Mouse (Mus musculus): ENCODE data around the gene Map4k2.

GRCm38 (mm10) chr19:6384954-6385353, 44.0 kb downstream of the Map4k2 start:
- TF ChIP-seq CTCF (IDR thresholded peaks at IDR 0.05; ENCODE audit: borderline replicate concordance, insufficient read depth, low read length) = no peak
- no peak for TF ChIP-seq POLR2A (IDR thresholded peaks at IDR 0.05; ENCODE audit: low read depth, low read length)

All from embryonic fibroblast, embryonic 13.5 days (primary cell).